Mouse (Mus musculus): ENCODE data around the gene Znrf3.

GRCm38 (mm10) chr11:5354753-5355152 lies 89.9 kb downstream of the Znrf3 start:
- TF ChIP-seq POLR2A (IDR thresholded peaks at IDR 0.05; ENCODE audit: borderline replicate concordance, low read depth, low read length), result no peak
- TF ChIP-seq CTCF (IDR thresholded peaks at IDR 0.05; ENCODE audit: low read depth, low read length), result no peak
